ENCODE assay signal across 26 mouse cellular contexts in the genomic region with DNA sequence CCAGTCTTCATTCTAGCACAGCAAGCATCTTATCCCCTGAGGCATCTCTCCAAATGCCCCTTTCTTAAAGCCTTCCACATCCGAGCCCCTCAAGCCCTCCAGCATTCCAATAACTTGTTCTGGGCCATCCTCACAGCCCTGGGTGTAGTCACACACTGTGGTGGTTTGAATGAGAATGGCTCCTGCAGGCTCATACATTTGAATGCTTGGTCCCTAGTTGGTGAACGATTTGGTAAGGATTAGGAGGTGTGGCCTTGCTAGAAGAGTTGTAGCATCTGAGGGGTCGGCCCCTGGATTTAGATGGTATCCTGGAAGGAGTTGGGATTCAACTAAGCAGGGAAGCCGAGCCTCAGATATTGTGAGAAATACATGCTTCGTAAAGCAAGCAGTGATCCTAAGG. TPM values are rescaled to one million over a fixed set of nuclear protein-coding genes. Genes with fewer than 3 reads are reported as not detected.
DNase-seq lines count a peak whose midpoint lies in the region; ATAC-seq lines count a peak whose summit lies in the region.
"Had no signal": no experiment of that assay in that cellular context is flagged by ENCODE, and none has a peak within 500 bp of the region (broad histone marks: within the 10 kb centered on the region; RNA-seq: fewer than 3 reads in every experiment).

No protein-coding gene starts in this region.

- ATAC-seq in kidney, embryonic 15.5 days (replicated peaks; ENCODE audit: low FRiP score) = no peak
- ATAC-seq: activated CD4-positive, CD25-positive, alpha-beta regulatory T cell, adult 4 months; CD4-positive, CD25-positive, alpha-beta regulatory T cell, adult 4 months; forebrain, embryonic 13.5 days; forebrain, embryonic 15.5 days; forebrain, postnatal 0 days; Patski had no signal

- no peak overlapping the region for H3K4me3 ChIP-seq in kidney, embryonic 15.5 days (replicated peaks)
- H3K4me3 ChIP-seq: embryonic facial prominence, embryonic 13.5 days; embryonic facial prominence, embryonic 15.5 days; forebrain, embryonic 13.5 days; forebrain, embryonic 15.5 days had no signal

- peaks cover 7% of the 10 kb centered on the region; the same call in 1 of the 2 replicates for H3K4me1 ChIP-seq in kidney, embryonic 15.5 days
- H3K4me1 ChIP-seq: forebrain, embryonic 15.5 days had no signal

- no peaks in the 10 kb centered on the region for H3K36me3 ChIP-seq in kidney, embryonic 15.5 days
- H3K36me3 ChIP-seq: embryonic facial prominence, embryonic 13.5 days; embryonic facial prominence, embryonic 15.5 days; forebrain, embryonic 15.5 days; G1E had no signal

- H3K27ac ChIP-seq in kidney, embryonic 15.5 days = 0 out of 2 replicates have a peak overlapping the region, but pooled peaks have one; percentile 19
- H3K27ac ChIP-seq: embryonic facial prominence, embryonic 13.5 days; embryonic facial prominence, embryonic 15.5 days; forebrain, embryonic 13.5 days; forebrain, embryonic 15.5 days had no signal

- whole genome bisulfite sequencing in kidney, embryonic 15.5 days = 86% methylated on average over 5 of the region's 5 CpGs

- H3K4me2 ChIP-seq in kidney, embryonic 15.5 days = no peak overlapping the region
- H3K4me2 ChIP-seq: embryonic facial prominence, embryonic 13.5 days; embryonic facial prominence, embryonic 15.5 days; forebrain, embryonic 13.5 days; forebrain, embryonic 15.5 days had no signal

- H3K27me3 ChIP-seq in kidney, embryonic 15.5 days = no peaks in the 10 kb centered on the region
- H3K27me3 ChIP-seq: CH12.LX; embryonic facial prominence, embryonic 13.5 days; embryonic facial prominence, embryonic 15.5 days; forebrain, embryonic 13.5 days; forebrain, embryonic 15.5 days; Patski had no signal

- no peak overlapping the region for H3K9ac ChIP-seq in kidney, embryonic 15.5 days
- H3K9ac ChIP-seq: embryonic facial prominence, embryonic 13.5 days; embryonic facial prominence, embryonic 15.5 days; forebrain, embryonic 13.5 days; forebrain, embryonic 15.5 days; forebrain, postnatal 0 days had no signal

- no peak for DNase-seq in kidney, postnatal 36 days
- peak; percentile 80 for DNase-seq in R1 (ENCODE audit: low read depth, low spot score)
- no peak for DNase-seq in urinary bladder, postnatal 14 days (ENCODE audit: low spot score)
- no peak for DNase-seq in cerebellum, postnatal 10 days
- DNase-seq: adrenal gland, adult 8-10 months; adrenal gland, postnatal 14 days; adrenal gland, postnatal 36 days; B cell, adult 2 months; cerebellum, adult 11-12 months; cerebellum, adult 2 months; cerebellum, adult 9-10 months; cerebellum, postnatal 36 days; embryo, embryonic 11 days; forebrain, postnatal 0 days had no signal

- H3K9me3 ChIP-seq in kidney, embryonic 15.5 days (replicated peaks) = no peaks in the 10 kb centered on the region
- H3K9me3 ChIP-seq: embryonic facial prominence, embryonic 13.5 days; embryonic facial prominence, embryonic 15.5 days; forebrain, embryonic 13.5 days; forebrain, embryonic 15.5 days; G1E had no signal

RNA-seq across cellular contexts. Expression of gene Glrp1, which starts 42.0 kb away (rescaled TPM):
- not detected in 2 replicates for polyA plus RNA-seq in kidney, embryonic 15.5 days (2015; fragmentation: Nextera tagmentation; extraction: Ambion mirVana)
- polyA plus RNA-seq: activated CD4-positive, CD25-positive, alpha-beta regulatory T cell, adult 4 months; CD4-positive, CD25-positive, alpha-beta regulatory T cell, adult 4 months; embryonic facial prominence, embryonic 11.5 days; embryonic facial prominence, embryonic 13.5 days; forebrain, embryonic 11.5 days; forebrain, embryonic 13.5 days; forebrain, embryonic 15.5 days; G1E; Patski had no signal
